Mouse (Mus musculus) liver, embryonic 16.5 days (tissue): ENCODE data around the gene Maco1. TPM values are rescaled to one million over a fixed set of nuclear protein-coding genes. Genes with fewer than 3 reads are reported as not detected.
"Not testable (repeated sequence)": the region's sequence is repeated elsewhere in the genome, so short reads cannot be mapped to it uniquely, and the experiment has no call there.

Experiments
- ATAC-seq: fragments of 200-750 bp; cut with Nextera tagmentation; 2 replicates; pipeline ENCODE4 v1.8.0; 2017; ENCODE audit warnings: low read depth, mild to moderate bottlenecking, moderate number of reproducible peaks, moderate library complexity
- H3K27ac ChIP-seq: fragments of 300-500 bp; sonication (generic); 2 replicates; pipeline ENCODE4 v1.5.1; 2014; ENCODE audit warnings: mild to moderate bottlenecking, low read length
- H3K27me3 ChIP-seq: fragments of 300-500 bp; sonication (generic); 2 replicates; pipeline ENCODE4 v1.6.1; 2014; ENCODE audit warnings: low read depth, low read length, mixed read lengths; ENCODE audit not compliant: control insufficient read depth, insufficient read depth
- H3K36me3 ChIP-seq: fragments of 300-500 bp; sonication (generic); 2 replicates; pipeline ENCODE4 v1.6.1; 2014; ENCODE audit warnings: mild to moderate bottlenecking; ENCODE audit not compliant: control insufficient read depth, insufficient read depth
- H3K4me1 ChIP-seq: fragments of 300-500 bp; sonication (generic); 2 replicates; pipeline ENCODE4 v1.6.1; 2014; ENCODE audit warnings: low read depth, low read length, mixed read lengths; ENCODE audit not compliant: control insufficient read depth
- H3K4me2 ChIP-seq: fragments of 300-500 bp; sonication (generic); 2 replicates; pipeline ENCODE4 v1.6.1; 2014; ENCODE audit warnings: low read depth, low read length, mixed read lengths
- H3K4me3 ChIP-seq: fragments of 300-500 bp; sonication (generic); 2 replicates; pipeline ENCODE4 v1.5.1; 2014; ENCODE audit warnings: low read depth, mild to moderate bottlenecking, low read length
- H3K9ac ChIP-seq: fragments of 300-500 bp; sonication (generic); 2 replicates; pipeline ENCODE4 v1.6.1; 2014; ENCODE audit warnings: low read depth, low read length
- H3K9me3 ChIP-seq: fragments of 300-500 bp; sonication (generic); replicated peaks from 2 replicates; pipeline ENCODE4 v1.6.1; 2016; ENCODE audit warnings: low read length; ENCODE audit not compliant: control insufficient read depth
- WGBS: fragments of 180-500 bp; shearing (Covaris S2); extraction: QIAGEN DNeasy Blood & Tissue Kit; methylation state at CpG from one replicate; pipeline ENCODE4 v1.1.7; 2014; ENCODE audit not compliant: insufficient replicate concordance; 5-methylcytosine and 5-hydroxymethylcytosine counted together
- polyA plus RNA-seq: library from polyadenylated mRNA; unstranded; fragments of >200 nt; fragmentation: Nextera tagmentation; extraction: Ambion mirVana; gene quantifications from 2 replicates; pipeline ENCODE4 v1.2.1, GENCODE M21; 2015

Maco1 gene
- polyA plus RNA-seq, 1 experiment from 2014 or later = 16.8 TPM

DNA sequence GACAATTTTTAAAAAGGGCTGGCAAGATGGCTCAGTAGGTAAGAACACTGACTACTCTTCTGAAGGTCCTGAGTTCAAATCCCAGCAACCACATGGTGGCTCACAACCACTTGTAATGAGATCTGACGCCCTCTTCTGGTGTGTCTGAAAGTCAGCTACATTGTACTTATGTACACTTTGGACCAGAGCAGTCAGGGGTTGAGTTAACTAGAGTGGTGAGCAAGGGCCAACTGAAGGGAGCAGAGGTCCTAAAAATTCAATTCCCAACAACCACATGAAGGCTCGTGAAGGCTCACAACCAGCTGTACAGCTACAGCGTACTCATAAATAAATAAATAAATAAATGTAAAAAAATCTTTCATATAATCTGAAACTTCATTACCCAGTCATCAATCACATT is 14.4 kb downstream of the Maco1 start:
- ATAC-seq, H3K9ac ChIP-seq, H3K4me3 ChIP-seq, H3K27ac ChIP-seq, H3K4me2 ChIP-seq, H3K27me3 ChIP-seq, H3K36me3 ChIP-seq, H3K9me3 ChIP-seq, H3K4me1 ChIP-seq: not testable (repeated sequence)
- 79% methylated on average over 3 of the region's 3 CpGs for WGBS

- no peak overlapping the region for H3K9ac ChIP-seq
- no peak overlapping the region for H3K4me2 ChIP-seq
- H3K4me3 ChIP-seq = no peak overlapping the region
- H3K4me1 ChIP-seq = no peaks in the 10 kb centered on the region; the same call in 1 of the 2 replicates
- 32% methylated on average over 1 of the region's 1 CpGs for WGBS
- H3K27me3 ChIP-seq = no peaks in the 10 kb centered on the region
- peaks cover 3% of the 10 kb centered on the region for H3K36me3 ChIP-seq
- no peak for ATAC-seq
- no peaks in the 10 kb centered on the region for H3K9me3 ChIP-seq
- no peak overlapping the region for H3K27ac ChIP-seq
These were observed 14.9 kb downstream of the Maco1 start for GRCm38 (mm10) chr4:134838221-134838620.

DNA sequence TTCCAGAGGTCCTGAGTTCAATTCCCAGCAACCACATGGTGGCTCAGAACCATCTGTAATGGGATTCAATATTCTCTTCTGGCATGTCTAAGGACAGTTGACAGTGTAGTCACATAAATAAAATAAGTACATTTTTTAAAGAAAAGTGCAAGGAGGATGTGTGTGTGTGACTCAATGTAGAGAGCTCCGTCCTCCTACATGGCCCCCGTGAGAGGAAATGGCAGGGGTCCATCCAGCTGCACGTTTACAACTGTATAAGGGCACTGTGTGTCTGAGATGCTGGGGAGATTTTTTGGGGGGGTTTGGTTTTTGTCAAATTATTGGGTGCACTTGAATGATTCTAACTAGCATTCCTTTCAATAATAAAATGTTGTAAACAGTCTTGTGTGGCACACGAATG is 17.7 kb downstream of the Maco1 start:
- Histone ChIP-seq H3K4me3 (no peak overlapping the region), H3K9ac (no peak overlapping the region), H3K27me3 (no peaks in the 10 kb centered on the region), H3K27ac (no peak overlapping the region), H3K4me1 (no peaks in the 10 kb centered on the region; the same call in 1 of the 2 replicates), H3K4me2 (no peak overlapping the region), H3K9me3 (no peaks in the 10 kb centered on the region), H3K36me3 (peaks cover 15% of the 10 kb centered on the region)
- no peak for ATAC-seq
- WGBS = 79% methylated on average over 4 of the region's 4 CpGs

- Histone ChIP-seq H3K9me3 (no peaks in the 10 kb centered on the region), H3K27me3 (no peaks in the 10 kb centered on the region), H3K4me1 (no peaks in the 10 kb centered on the region), H3K36me3 (peaks cover 32% of the 10 kb centered on the region), H3K9ac (no peak overlapping the region), H3K27ac (no peak overlapping the region), H3K4me2 (no peak overlapping the region), H3K4me3 (no peak overlapping the region)
- WGBS = 89% methylated on average over 3 of the region's 3 CpGs
- no peak for ATAC-seq
These were observed 21.2 kb downstream of the Maco1 start for GRCm38 (mm10) chr4:134831934-134832333.

- Histone ChIP-seq H3K4me3 (no peak overlapping the region), H3K27ac (no peak overlapping the region), H3K4me1 (peaks cover 2% of the 10 kb centered on the region), H3K9ac (no peak overlapping the region), H3K27me3 (no peaks in the 10 kb centered on the region), H3K4me2 (no peak overlapping the region), H3K36me3 (peaks cover 37% of the 10 kb centered on the region), H3K9me3 (no peaks in the 10 kb centered on the region)
- 83% methylated on average over 11 of the region's 11 CpGs for WGBS
- ATAC-seq = no peak
These were observed 25.3 kb downstream of the Maco1 start for GRCm38 (mm10) chr4:134827806-134828205.

GRCm38 (mm10) chr4:134826348-134826747 is 26.8 kb downstream of the Maco1 start:
- no peak overlapping the region for H3K4me2 ChIP-seq
- H3K36me3 ChIP-seq = peaks cover 34% of the 10 kb centered on the region
- no peaks in the 10 kb centered on the region for H3K9me3 ChIP-seq
- no peak for ATAC-seq
- no peak overlapping the region for H3K4me3 ChIP-seq
- peaks cover 2% of the 10 kb centered on the region for H3K4me1 ChIP-seq
- no peak overlapping the region for H3K27ac ChIP-seq
- H3K9ac ChIP-seq = no peak overlapping the region
- no peaks in the 10 kb centered on the region for H3K27me3 ChIP-seq

GRCm38 (mm10) chr4:134825864-134826263 is 27.3 kb downstream of the Maco1 start:
- not testable (repeated sequence) for H3K9me3 ChIP-seq, H3K27ac ChIP-seq, ATAC-seq, H3K4me3 ChIP-seq, H3K9ac ChIP-seq, H3K4me2 ChIP-seq, H3K4me1 ChIP-seq, H3K27me3 ChIP-seq
- peaks cover 31% of the 10 kb centered on the region for H3K36me3 ChIP-seq
- 89% methylated on average over 10 of the region's 11 CpGs for WGBS

DNA sequence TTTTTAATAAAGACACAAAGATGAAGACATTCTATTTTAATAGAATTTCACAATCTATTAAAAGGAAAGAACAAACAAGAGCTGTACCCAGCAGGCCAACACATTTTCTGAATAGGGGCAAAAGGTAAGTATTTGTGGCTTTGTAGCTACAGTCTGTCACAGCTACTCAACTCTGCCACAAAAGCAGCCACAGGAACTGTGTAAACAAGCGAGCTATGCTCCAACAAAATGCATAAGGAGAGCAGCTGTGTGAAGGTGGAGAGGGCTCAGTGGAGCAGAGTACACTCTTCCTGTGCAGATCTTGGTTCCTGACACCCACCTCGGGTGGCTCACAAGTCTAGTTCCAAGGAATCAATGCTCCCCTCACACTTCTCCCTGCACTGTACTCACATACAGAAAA is 29.6 kb downstream of the Maco1 start:
- H3K4me3 ChIP-seq = no peak overlapping the region
- WGBS = 48% methylated on average over 2 of the region's 2 CpGs
- H3K9me3 ChIP-seq = no peaks in the 10 kb centered on the region
- no peak overlapping the region for H3K4me2 ChIP-seq
- ATAC-seq = no peak
- H3K27ac ChIP-seq = no peak overlapping the region; the same call in 1 of the 2 replicates
- H3K4me1 ChIP-seq = peaks cover 2% of the 10 kb centered on the region
- no peaks in the 10 kb centered on the region for H3K27me3 ChIP-seq
- H3K9ac ChIP-seq = no peak overlapping the region
- H3K36me3 ChIP-seq = peaks cover 26% of the 10 kb centered on the region

- Histone ChIP-seq H3K4me2 (no peak overlapping the region), H3K9ac (no peak overlapping the region), H3K4me1 (peaks cover 2% of the 10 kb centered on the region), H3K9me3 (no peaks in the 10 kb centered on the region), H3K27me3 (no peaks in the 10 kb centered on the region), H3K4me3 (no peak overlapping the region), H3K36me3 (peaks cover 8% of the 10 kb centered on the region; the same call in 1 of the 2 replicates), H3K27ac (no peak overlapping the region)
- 67% methylated on average over 1 of the region's 1 CpGs for WGBS
- no peak for ATAC-seq
These were observed 32.1 kb downstream of the Maco1 start for GRCm38 (mm10) chr4:134821061-134821460.
